Mouse (Mus musculus) cortical plate, adult 2 months (tissue): ENCODE measurements at regions not wholly inside any gene's neighbourhood (a gene's known extent, or its start where the extent isn't known, plus 50 kb on each side); places are given as distances from the start of the nearest gene placed in this dataset.
A peak's percentile ranks its signal among the peaks of the same experiment; 100 is the strongest.

ENCODE experiments used
- H3K27ac ChIP-seq: fragments of 200-500 bp; 2 replicates; pipeline ENCODE4 v1.5.1; 2012; ENCODE audit warnings: low read length, control low read depth, inconsistent platforms; ENCODE audit not compliant: insufficient read depth
- H3K4me1 ChIP-seq: fragments of 200-500 bp; 2 replicates; pipeline ENCODE4 v1.6.1; 2011; ENCODE audit warnings: low read length; ENCODE audit not compliant: control insufficient read depth, insufficient read depth
- H3K4me3 ChIP-seq: fragments of 200-500 bp; 2 replicates; pipeline ENCODE4 v1.5.1; 2011; ENCODE audit warnings: mild to moderate bottlenecking, low read length, control low read depth; ENCODE audit not compliant: insufficient read depth
- CTCF ChIP-seq: fragments of 200-500 bp; IDR thresholded peaks from 2 replicates; pipeline ENCODE4 v1.5.1; 2011; ENCODE audit warnings: mild to moderate bottlenecking, control low read depth, low read length; ENCODE audit not compliant: insufficient read depth; ENCODE audit errors: extremely low read depth
- POLR2A ChIP-seq: fragments of 200-500 bp; IDR thresholded peaks from 2 replicates; pipeline ENCODE4 v1.6.1; 2011; ENCODE audit warnings: mild to moderate bottlenecking, low read length, control low read depth; ENCODE audit not compliant: insufficient read depth; ENCODE audit errors: extremely low read depth

DNA sequence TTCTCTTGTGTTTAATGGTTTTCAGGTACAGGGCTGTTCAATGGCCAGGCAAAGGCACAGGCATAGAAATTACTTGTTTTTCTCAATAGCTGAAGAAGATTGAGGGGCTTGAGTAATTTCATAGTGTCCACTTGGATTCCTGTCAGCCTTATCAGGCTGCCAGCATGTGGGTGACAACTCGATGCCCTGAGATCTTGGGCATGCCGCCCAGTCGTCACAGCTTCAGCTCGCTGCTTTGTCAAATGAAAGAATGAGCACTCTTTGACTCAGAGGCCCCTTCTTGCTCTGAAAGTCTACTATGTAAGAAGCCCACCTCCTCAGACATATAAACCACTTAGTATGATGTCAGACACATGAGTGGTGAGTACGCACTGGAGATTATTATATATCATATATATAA is 272.6 kb downstream of the Rwdd3 start:
- Histone ChIP-seq H3K4me3 (no peak overlapping the region), H3K4me1 (no peaks in the 10 kb centered on the region), H3K27ac (no peak overlapping the region)
- TF ChIP-seq POLR2A (no peak), CTCF (no peak)

DNA sequence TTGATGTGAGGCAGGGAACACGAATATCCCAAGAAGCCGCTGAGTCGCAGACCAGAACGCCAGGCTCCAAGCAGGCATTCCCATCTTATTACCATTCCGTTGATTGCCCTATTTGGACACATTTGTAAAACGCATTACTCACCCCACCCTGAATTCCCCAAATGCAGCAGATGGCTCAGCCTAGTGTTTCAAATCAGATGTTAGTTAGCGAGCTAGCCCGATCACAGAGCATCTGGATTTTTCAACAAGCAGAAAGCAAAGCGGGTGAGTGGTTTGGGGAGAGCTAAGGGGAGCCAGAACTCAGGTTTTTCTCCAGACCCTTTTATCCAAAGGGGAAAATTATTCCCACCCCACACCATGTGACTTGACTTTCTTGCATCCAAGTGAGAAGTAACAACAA is 273.2 kb downstream of the Rwdd3 start:
- Histone ChIP-seq H3K4me3 (no peak overlapping the region), H3K27ac (no peak overlapping the region), H3K4me1 (no peaks in the 10 kb centered on the region)
- TF ChIP-seq POLR2A (no peak), CTCF (no peak)

DNA sequence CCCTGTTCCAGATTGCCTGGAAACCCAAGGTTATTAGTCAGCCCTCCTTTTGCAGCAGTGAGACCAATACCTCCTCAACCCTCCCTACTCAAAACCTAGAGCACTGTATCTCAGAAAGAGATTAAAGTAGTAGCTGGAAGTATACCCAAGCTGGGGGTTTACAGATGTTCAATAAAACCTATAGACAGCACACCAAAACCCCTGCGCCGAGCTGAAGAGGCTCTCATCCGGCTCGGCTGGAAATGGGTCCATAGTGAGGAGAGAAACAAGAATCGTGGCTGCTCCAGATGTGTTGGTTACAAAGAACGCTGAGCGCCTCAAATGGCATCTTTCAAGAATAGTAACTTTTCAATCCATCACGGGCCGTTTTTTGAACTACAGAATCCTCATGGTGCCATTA is 273.7 kb downstream of the Rwdd3 start:
- Histone ChIP-seq H3K4me3 (no peak overlapping the region), H3K4me1 (no peaks in the 10 kb centered on the region), H3K27ac (no peak overlapping the region)
- TF ChIP-seq CTCF (no peak), POLR2A (no peak)

GRCm38 (mm10) chr3:120897221-120897620 is 274.3 kb downstream of the Rwdd3 start:
- TF ChIP-seq POLR2A (no peak), CTCF (no peak)
- no peaks in the 10 kb centered on the region for H3K4me1 ChIP-seq
- H3K4me3 ChIP-seq, result no peak overlapping the region
- no peak overlapping the region for H3K27ac ChIP-seq

DNA sequence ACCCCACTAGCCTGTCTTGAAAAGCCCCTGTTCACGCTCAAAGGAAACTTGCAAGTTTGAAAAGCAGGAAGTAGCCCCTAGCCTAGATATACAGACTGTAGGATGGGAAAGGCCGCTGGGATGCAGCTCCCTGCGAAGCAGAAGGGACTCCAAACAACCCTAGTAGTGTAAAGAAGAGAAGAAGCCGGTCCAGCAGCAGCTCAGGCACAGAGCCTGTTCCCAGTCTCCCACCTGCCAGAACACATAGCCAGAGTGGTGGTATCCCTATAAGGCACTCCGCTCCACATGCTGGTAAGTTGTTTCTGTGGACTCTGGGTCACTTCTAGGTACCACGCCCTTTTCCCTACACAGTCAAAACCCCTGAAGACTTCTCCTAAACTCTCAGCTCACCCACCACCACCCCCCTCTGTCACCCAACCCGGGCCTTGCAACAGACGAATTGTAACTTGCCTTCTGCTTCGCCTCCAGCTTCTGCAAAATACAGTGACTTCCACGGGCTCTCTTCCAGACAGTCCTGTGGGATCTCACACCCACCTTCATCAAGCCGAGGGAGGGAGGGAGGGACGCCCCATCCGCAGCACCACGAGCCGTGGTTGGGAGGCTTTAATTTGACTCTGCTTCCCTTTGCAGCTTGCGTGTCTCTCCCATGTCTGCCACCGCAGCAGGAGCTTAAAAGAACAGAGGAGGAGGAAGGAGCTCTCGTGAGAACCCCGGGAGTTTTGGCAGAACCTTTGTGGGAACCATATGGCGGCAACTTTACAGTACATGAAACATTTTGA is 285.2 kb downstream of the Rwdd3 start:
- Histone ChIP-seq H3K4me3 (peak overlapping the region; percentile 38), H3K4me1 (no peaks in the 10 kb centered on the region), H3K27ac (no peak overlapping the region)
- TF ChIP-seq POLR2A, result no peak
- TF ChIP-seq CTCF, result no peak

DNA sequence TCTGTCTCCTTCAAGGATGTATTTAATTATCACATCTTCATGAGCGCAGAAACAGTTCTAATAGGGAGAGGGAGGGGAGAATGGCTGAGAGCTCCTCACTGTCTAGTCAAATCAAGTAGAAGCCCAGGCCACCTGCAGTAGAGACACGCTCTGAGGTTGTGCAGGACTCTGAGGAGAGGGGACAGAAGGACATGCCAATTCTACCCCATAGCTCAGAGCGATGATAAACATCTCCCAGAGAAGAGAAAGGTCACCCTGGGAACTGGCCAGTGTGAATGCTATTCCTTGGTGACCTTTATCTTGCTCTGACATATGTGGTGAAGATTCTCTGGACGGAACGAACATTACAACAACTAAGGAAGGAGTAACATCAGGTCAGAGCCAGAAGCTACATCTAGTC is 286.1 kb downstream of the Rwdd3 start:
- Histone ChIP-seq H3K27ac (peak overlapping the region; percentile 45; the same call in 1 of the 2 replicates), H3K4me1 (no peaks in the 10 kb centered on the region), H3K4me3 (peak overlapping the region; percentile 38; the same call in 1 of the 2 replicates)
- TF ChIP-seq POLR2A, result no peak
- no peak for TF ChIP-seq CTCF

- H3K4me1 ChIP-seq, result no peaks in the 10 kb centered on the region
- no peak overlapping the region for H3K4me3 ChIP-seq
- TF ChIP-seq CTCF, result no peak
- no peak for TF ChIP-seq POLR2A
- H3K27ac ChIP-seq, result no peak overlapping the region
Observed at GRCm38 (mm10) chr3:120884189-120884588, 287.3 kb downstream of the Rwdd3 start.

GRCm38 (mm10) chr3:120883650-120884049 is 287.8 kb downstream of the Rwdd3 start:
- TF ChIP-seq POLR2A (no peak), CTCF (no peak)
- no peaks in the 10 kb centered on the region for H3K4me1 ChIP-seq
- H3K27ac ChIP-seq, result no peak overlapping the region
- no peak overlapping the region for H3K4me3 ChIP-seq

- H3K27ac ChIP-seq, result no peak overlapping the region
- TF ChIP-seq POLR2A, result no peak
- TF ChIP-seq CTCF, result no peak
- H3K4me1 ChIP-seq, result no peaks in the 10 kb centered on the region
- no peak overlapping the region for H3K4me3 ChIP-seq
Observed at GRCm38 (mm10) chr3:120879409-120879808, 292.1 kb downstream of the Rwdd3 start.

DNA sequence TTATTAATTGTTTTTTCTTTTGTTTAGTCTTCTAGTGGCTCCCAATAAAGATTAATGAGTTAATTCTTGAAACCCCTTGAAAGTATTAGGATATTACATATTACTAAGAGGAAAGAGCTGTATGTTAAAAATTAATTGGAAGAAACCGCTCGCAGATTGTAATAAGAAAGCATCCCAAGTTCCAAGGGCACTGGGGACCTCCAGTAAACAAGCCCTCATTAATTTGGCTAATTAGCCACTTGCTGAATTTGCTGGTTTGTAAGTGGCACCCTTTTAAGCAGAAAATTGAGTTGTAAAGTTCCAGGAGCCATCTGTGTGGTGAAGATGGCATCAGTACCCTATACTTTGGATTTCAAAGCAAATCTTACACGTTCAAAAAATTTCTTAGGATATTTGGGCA is 295.8 kb downstream of the Rwdd3 start:
- Histone ChIP-seq H3K4me3 (no peak overlapping the region), H3K4me1 (no peaks in the 10 kb centered on the region), H3K27ac (no peak overlapping the region)
- TF ChIP-seq CTCF, result no peak
- no peak for TF ChIP-seq POLR2A
